Mouse (Mus musculus) adrenal gland, postnatal 25 days (tissue): ENCODE results near the gene L3mbtl3. TPM values are rescaled to one million over a fixed set of nuclear protein-coding genes. Genes with fewer than 3 reads are reported as not detected.

Experiments
- DNase-seq: peaks from one replicate; pipeline ENCODE4 v3.0.0; 2021; ENCODE audit warnings: mixed read lengths
- long read RNA-seq: library from polyadenylated mRNA; stranded (forward); transcript quantifications from one replicate; pipeline ENCODE4 v2.0.0, GENCODE M21; 2021
- total RNA-seq: library from RNA; stranded (reverse); gene quantifications from 2 replicates; pipeline ENCODE4 v1.2.3, GENCODE M21; 2021

L3mbtl3 gene
- 20.4 and 24.4 TPM in 2 replicates for total RNA-seq
- long read RNA-seq, partial matches to known transcripts = 3 of 13 reads
- long read RNA-seq, other reads (novel, unspliced or antisense) = 7 of 13 reads

- peak; percentile 93 for DNase-seq
Measured at GRCm38 (mm10) chr10:26375790-26376545, at the start of gene L3mbtl3. Gene L3mbtl3, minus strand, starts transcription at chr10:26375971.

GRCm38 (mm10) chr10:26421168-26421567 lies 45.4 kb upstream of the L3mbtl3 start:
- no peak for DNase-seq

DNA sequence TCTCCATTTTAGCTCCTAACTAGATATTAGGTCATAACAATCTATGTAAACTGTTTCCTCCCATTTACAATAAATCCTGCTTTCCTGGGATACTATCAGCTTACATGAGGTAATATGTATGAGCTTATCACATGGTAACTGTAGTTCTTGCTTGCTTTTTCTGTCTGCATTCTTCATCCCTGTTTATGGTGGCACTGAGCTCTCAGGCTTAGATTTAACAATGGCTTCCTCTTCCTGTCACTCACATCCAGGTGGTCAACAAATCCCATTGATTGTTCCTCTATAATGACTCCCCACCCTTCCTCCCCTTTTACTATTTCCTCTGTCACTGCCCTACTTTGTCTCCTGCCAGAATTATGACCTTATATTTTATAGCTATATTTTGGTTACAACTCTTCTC lies 12.9 kb upstream of the L3mbtl3 start:
- DNase-seq = no peak

GRCm38 (mm10) chr10:26377332-26377602 lies 1.5 kb upstream of the L3mbtl3 start:
- DNase-seq = no peak

DNA sequence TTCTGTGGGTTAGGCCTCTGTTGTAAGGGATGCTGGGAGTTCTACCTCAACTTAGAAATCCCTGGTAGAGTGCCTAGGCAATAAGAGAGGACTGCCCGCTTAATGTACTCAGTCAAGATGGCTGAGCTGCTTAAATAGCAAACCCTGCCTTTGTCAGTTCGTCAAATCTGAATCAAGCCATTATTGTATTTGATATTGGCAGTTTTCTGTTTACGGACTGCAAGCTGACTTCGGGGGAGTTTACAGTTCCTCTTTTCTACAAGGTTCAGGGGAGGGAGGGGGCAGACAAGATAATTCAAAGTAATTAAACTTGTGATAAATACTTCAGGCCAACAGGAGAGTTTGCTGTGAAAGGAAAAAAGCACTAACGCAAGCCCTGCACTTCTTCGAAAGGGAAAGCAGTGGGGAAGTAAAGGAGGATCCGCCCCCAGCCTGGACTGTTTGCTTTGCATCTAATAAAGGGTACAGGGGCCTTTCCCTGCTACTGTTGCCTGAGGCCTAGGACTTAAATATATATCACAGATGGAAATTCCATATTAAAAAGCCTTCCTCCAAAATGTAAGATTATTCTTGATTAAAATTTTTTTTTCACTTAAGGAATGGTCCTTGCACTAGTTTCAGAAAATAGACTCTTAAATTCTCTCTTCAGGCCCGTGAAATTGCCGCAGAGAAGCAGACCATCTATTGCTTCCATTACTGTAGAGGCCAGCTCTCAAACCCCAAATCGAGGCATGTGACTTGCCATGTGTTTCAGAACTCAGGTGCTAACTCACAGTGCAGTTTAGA lies 968 bp upstream of the L3mbtl3 start:
- DNase-seq = no peak

DNA sequence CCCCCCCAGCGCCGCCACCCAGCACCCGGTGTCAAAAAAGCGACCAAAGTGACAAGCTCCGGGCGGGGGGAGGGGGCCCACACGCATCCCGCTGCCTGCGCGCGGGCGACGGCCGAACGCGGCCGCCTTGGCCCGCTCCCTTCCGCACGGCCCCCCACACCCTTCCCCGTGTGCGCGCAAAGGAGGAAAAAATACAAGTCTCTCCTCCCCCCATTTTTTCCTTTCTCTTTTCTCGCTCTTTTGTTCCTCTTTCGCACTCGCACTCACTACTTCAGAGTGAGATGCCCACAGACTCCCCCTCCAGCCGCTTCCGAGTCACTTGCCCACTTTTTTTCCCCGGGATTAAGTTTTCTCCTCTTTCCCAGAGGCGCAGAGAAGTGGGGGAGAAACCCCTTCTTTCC lies 420 bp downstream of the L3mbtl3 start:
- no peak for DNase-seq

GRCm38 (mm10) chr10:26374436-26375311 lies 1.1 kb downstream of the L3mbtl3 start:
- DNase-seq = peak; percentile 61

DNA sequence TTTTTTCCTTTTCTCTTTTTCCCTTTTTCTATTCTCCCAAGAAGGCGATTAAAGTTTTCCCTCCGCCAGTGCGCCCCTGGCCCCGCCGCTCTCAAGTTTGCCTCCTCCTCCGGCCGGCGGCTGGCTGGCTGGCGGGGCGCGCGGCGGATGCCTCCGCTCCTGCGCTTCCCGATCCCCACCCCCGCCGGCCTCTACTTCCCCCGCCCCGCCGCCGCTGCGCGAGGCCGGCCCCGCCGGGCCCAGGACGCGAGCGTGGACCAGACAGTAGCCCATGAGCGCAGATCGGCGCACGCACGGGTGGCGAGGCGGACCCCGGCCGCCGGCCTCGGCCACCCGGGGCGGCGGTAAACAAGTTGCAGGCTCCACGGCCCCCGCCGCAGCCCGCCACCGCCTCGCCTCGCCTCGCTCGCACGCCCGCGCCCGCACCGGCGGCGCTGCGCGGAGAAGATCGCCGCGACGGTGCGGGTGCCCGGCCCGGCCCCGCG lies 1.8 kb downstream of the L3mbtl3 start:
- DNase-seq = peak; percentile 83

DNA sequence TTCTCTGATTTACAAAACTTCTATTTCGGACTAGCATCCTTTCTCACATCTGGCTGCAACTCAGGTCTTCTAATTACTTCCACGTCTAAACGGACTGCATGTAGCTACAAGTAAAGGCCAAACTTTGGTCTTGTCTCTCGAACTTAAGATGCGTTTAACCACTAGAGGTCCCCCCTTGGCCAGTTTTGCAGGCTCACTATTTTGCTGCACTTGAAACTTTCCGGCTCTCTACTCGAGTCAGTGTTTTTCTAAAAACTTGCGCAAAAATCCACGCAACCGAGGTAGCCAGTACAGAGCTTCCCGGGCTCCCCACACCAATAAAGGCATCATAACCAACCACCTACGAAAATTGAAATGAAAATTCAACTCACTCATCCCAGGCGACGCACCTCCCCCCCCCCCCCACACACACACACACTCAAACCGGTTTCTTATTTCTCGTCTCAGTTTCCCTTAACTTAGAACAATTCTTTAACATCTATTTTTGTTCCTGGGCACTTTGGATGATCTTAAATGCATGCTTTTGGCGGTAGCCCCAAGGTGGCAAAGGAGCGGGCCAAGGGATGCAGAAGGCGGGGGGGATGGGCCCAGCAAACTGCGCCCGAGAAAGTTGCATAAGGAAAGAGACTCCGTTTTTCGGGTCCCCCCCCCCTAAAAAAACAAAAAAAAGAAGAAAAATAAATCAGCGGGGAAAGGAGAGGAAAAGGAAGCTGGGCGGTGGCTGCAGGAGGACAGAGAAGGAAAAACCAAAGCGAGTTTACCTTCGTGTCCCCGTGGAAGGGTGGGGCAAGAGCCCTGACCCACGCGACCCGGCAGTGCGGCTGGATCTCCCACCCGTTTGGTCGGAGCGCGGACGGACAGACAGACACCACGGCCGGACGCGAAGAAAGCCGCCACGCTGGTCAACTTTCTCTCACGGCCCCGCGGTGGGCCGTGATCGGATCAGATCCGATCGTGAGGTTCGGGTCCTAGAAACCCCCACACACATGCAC lies 2.5 kb downstream of the L3mbtl3 start:
- peak; percentile 67 for DNase-seq

DNA sequence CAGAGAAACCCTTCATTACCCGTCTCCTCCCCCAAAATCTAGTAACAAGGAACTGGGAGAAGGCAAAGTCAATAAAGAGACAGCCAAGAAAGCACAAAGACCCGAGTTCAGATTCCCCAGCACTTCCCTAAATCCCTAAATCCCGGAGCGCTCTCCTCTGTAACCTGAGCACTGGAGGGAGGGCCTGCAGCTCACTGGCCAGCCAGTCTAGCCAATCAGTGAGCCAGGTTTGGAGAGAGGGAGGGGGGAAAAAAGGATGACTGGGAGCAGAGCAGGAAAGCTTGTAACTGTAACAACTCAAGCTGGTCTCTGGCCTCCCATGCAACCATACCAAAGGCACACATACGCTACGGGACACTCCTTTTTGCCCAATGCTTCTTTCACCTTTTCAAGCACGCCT lies 4.4 kb downstream of the L3mbtl3 start:
- no peak for DNase-seq

- DNase-seq = no peak
Measured at GRCm38 (mm10) chr10:26364942-26365341, 10.8 kb downstream of the L3mbtl3 start.

DNA sequence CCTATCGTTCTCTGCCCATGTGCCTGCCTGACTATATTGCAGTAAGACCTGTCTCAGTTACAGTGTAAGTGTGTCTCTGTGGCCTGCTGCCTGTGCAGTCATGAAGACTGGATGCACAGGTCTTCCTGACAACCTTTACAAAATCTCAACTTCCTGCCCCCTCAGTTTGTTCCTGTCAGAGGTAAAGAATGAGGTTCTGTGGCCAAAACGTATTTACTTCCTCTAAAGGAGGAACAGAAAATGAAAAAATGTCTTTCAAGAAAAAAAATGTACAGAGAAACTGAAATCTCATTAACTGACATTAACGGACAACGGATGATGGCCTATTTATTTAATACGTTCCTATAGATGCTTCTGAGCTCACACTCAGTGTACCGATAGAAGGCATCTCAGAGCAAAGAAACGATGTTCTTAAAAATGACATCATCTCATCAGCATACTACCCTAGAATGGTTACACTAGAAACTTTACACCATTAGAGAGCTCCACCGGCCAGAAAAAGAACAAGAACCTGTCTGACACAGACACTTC lies 11.4 kb downstream of the L3mbtl3 start:
- no peak for DNase-seq

DNA sequence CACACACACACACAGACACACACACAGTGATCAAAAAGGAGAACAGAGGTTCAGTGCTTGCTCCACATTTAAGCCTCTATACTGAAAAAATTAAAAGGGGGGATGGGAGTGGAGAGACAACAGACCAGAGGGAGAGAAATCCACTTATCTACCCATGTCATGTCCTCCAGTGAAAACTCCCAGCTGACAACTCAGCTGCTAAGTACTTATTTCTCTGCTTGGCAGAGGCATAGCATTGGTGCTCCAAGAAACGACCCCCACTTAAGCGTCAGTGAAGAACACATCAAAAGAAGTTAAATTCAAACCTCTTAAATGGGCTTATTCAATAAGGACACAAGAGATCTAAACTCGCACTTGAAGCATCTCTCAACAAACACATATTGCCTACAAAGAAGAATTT lies 12.2 kb downstream of the L3mbtl3 start:
- no peak for DNase-seq

GRCm38 (mm10) chr10:26358798-26359197 lies 17.0 kb downstream of the L3mbtl3 start:
- DNase-seq = no peak

GRCm38 (mm10) chr10:26358231-26358630 lies 17.5 kb downstream of the L3mbtl3 start:
- peak; percentile 65 for DNase-seq

DNA sequence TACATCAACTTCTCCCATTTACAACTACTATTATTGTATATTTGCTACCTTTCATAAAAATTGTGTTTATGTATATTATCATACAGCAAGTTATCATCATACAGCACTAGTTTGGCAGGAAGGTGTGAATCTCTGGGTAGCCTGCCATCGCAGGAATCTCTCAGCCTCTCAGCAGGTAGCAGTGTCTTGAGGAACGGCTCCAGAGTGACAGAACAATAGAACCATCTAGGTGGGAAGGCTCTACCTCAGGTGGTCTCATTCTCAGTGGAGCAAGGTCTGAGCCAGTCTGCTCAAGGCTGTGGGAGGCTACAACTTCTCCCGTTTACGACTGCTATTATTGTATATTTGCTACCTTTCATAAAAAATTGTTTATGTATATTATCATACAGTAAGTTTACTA lies 22.0 kb downstream of the L3mbtl3 start:
- no peak for DNase-seq

- no peak for DNase-seq
Measured at GRCm38 (mm10) chr10:26351129-26351738, 24.5 kb downstream of the L3mbtl3 start.

- DNase-seq = no peak
Measured at GRCm38 (mm10) chr10:26350153-26350552, 25.6 kb downstream of the L3mbtl3 start.

DNA sequence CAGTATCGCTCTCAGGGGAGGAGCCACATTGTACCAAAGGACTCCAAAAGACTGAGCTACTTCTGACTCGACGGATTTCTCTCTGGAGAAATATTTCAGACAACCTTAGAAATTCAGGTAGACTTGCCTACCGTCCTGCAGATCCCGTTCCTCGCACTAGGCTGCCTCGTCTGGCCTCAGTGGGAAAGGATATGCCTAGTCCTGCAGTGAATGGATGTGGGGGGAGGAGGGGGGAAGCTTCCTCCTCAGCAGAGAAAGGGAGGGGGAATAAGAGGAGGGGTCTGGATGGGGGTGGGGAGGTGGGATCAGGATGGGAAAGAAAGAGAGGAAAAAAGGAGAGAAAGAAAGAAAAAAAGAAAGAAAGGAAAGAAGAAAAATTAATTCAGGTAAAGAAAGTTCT lies 28.2 kb downstream of the L3mbtl3 start:
- no peak for DNase-seq

- DNase-seq = no peak
Measured at GRCm38 (mm10) chr10:26345879-26346278, 29.9 kb downstream of the L3mbtl3 start.
